Mouse (Mus musculus) heart, adult 18-20 months (tissue): ENCODE results near the gene Pde8a. TPM values are rescaled to one million over a fixed set of nuclear protein-coding genes. Genes with fewer than 3 reads are reported as not detected.

Experiments
- total RNA-seq, 2 experiments: library from RNA; stranded (reverse); gene quantifications; 2 replicates each; pipeline ENCODE4 v1.2.3; 2021

Gene Pde8a
- total RNA-seq, 2 experiments from 2014 or later: 13.8 to 16.1 TPM

Other genes starting within 250 kb of the Pde8a start
- 10 to 100 TPM; 14.3 to 18.4 TPM for gene Zfp592, start 219.9 kb upstream of the Pde8a start, total RNA-seq
- 100 to 1,000 TPM; 112 to 119 TPM for gene Alpk3, start 156.0 kb upstream of the Pde8a start, total RNA-seq
- under 1 TPM; 0.12 to 0.21 TPM for gene Slc28a1, start 98.8 kb upstream of the Pde8a start, total RNA-seq
- 1,000 to 10,000 TPM in 1 of 2 experiments, 100 to 1,000 TPM in 1; 956 to 1,038 TPM for gene Rps17, start 131.7 kb downstream of the Pde8a start, total RNA-seq
- 10 to 100 TPM; 18.6 to 20.3 TPM for gene Cpeb1, start 241.9 kb downstream of the Pde8a start, total RNA-seq